Mouse (Mus musculus) spleen, adult 2 months (tissue): ENCODE measurements around the gene Phc2. TPM values are rescaled to one million over a fixed set of nuclear protein-coding genes. Genes with fewer than 3 reads are reported as not detected.
A peak's percentile ranks its signal among the peaks of the same experiment; 100 is the strongest.
"Not testable (repeated sequence)": the region's sequence is repeated elsewhere in the genome, so short reads cannot be mapped to it uniquely, and the experiment has no call there.

Experiments
- DNase-seq, 2 experiments: peaks; one replicate each; pipeline versions ENCODE4 v3.0.0 to v3.0.0-alpha.2; 2012 to 2021; ENCODE audit warnings: low spot score in 2 of 2, low read depth in 1 of 2
- H3K27ac ChIP-seq: fragments of 200-500 bp; 2 replicates; pipeline ENCODE4 v1.5.1; 2012; ENCODE audit warnings: low read length, inconsistent platforms; ENCODE audit not compliant: insufficient read depth
- H3K27me3 ChIP-seq: fragments of 200-500 bp; 2 replicates; pipeline ENCODE4 v1.6.1; 2012; ENCODE audit warnings: mild to moderate bottlenecking, moderate library complexity, low read length, inconsistent platforms; ENCODE audit not compliant: control insufficient read depth, insufficient read depth
- H3K36me3 ChIP-seq: fragments of 200-500 bp; 2 replicates; pipeline ENCODE4 v1.6.1; 2012; ENCODE audit warnings: mild to moderate bottlenecking, low read length, inconsistent platforms; ENCODE audit not compliant: control insufficient read depth, insufficient read depth
- H3K4me1 ChIP-seq: fragments of 200-500 bp; 2 replicates; pipeline ENCODE4 v1.6.1; 2011; ENCODE audit warnings: inconsistent platforms; ENCODE audit not compliant: control insufficient read depth, insufficient read depth, insufficient read length
- H3K4me3 ChIP-seq: fragments of 200-500 bp; 2 replicates; pipeline ENCODE4 v1.5.1; 2011; ENCODE audit warnings: mild to moderate bottlenecking, inconsistent platforms; ENCODE audit not compliant: insufficient read depth, insufficient read length; ENCODE audit errors: extremely low read depth
- CTCF ChIP-seq: fragments of 200-500 bp; IDR thresholded peaks from 2 replicates; pipeline ENCODE4 v1.5.1; 2011; ENCODE audit warnings: mild to moderate bottlenecking, inconsistent platforms; ENCODE audit not compliant: insufficient read depth, insufficient read length, insufficient replicate concordance; ENCODE audit errors: extremely low read depth
- POLR2A ChIP-seq: fragments of 200-500 bp; IDR thresholded peaks from 2 replicates; pipeline ENCODE4 v1.6.1; 2011; ENCODE audit warnings: low read depth, low read length, inconsistent platforms
- WGBS: fragments of 180-500 bp; shearing (Covaris S2); methylation state at CpG from one replicate; pipeline ENCODE4 v1.1.7; 2018; 5-methylcytosine and 5-hydroxymethylcytosine counted together
- polyA plus RNA-seq: library from polyadenylated mRNA; depleted of rRNA; stranded (reverse); fragments of >200 nt; gene quantifications from 2 replicates; pipeline ENCODE4 v1.2.3, GENCODE M21; 2012

Phc2 gene
- polyA plus RNA-seq, 1 experiment, result 76.7 TPM

GRCm38 (mm10) chr4:128648567-128649255, 5.8 kb upstream of the Phc2 start:
- TF ChIP-seq POLR2A, result no peak
- TF ChIP-seq CTCF, result no peak
- Histone ChIP-seq H3K36me3 (no peaks in the 10 kb centered on the region), H3K4me3 (no peak overlapping the region), H3K4me1 (peaks cover 3% of the 10 kb centered on the region; the same call in 1 of the 2 replicates), H3K27ac (no peak overlapping the region), H3K27me3 (no peaks in the 10 kb centered on the region)
- 87% methylated on average over 8 of the region's 8 CpGs for WGBS
- no peak for DNase-seq

DNA sequence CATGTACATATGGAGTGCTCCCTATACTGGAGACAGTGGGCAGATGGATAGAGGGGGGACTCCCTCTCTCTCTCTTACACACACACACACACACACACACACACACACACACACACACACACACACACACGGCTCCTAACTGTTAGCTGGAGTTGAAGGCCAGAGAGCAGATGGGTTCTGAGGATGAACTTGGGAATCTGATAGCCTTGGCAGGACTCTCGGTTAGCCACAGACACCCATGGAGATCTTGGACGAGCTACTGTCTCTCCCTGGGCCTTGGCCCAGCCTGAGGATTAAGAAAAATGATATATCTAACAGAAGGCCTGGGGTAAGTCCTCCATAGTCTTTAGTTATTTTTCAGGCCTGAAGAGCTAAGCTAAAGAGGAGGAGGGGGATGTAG, 3.0 kb upstream of the Phc2 start:
- 82% methylated on average over 3 of the region's 3 CpGs for WGBS
- Histone ChIP-seq H3K27me3 (no peaks in the 10 kb centered on the region), H3K4me3 (no peak overlapping the region), H3K4me1 (peaks cover 6% of the 10 kb centered on the region), H3K36me3 (no peaks in the 10 kb centered on the region), H3K27ac (no peak overlapping the region)
- no peak for TF ChIP-seq CTCF
- TF ChIP-seq POLR2A, result no peak
- DNase-seq, result no peak

GRCm38 (mm10) chr4:128652584-128653298, 1.8 kb upstream of the Phc2 start:
- WGBS, result 60% methylated on average over 5 of the region's 5 CpGs
- no peaks in the 10 kb centered on the region for H3K27me3 ChIP-seq
- H3K27ac ChIP-seq, result no peak overlapping the region
- no peak for DNase-seq
- H3K4me3 ChIP-seq, result no peak overlapping the region
- TF ChIP-seq POLR2A (no peak), CTCF (no peak)
- no peaks in the 10 kb centered on the region for H3K36me3 ChIP-seq
- peaks cover 6% of the 10 kb centered on the region for H3K4me1 ChIP-seq

- Histone ChIP-seq H3K4me1 (peaks cover 3% of the 10 kb centered on the region; the same call in 1 of the 2 replicates), H3K27ac (no peak overlapping the region), H3K4me3 (peak overlapping the region; percentile 69), H3K36me3 (no peaks in the 10 kb centered on the region), H3K27me3 (no peaks in the 10 kb centered on the region)
- DNase-seq, result no peak
- TF ChIP-seq CTCF, result no peak
- no peak for TF ChIP-seq POLR2A
- 5% methylated on average over 12 of the region's 12 CpGs for WGBS
These were observed 944 bp downstream of the Phc2 start for GRCm38 (mm10) chr4:128655446-128655845.

DNA sequence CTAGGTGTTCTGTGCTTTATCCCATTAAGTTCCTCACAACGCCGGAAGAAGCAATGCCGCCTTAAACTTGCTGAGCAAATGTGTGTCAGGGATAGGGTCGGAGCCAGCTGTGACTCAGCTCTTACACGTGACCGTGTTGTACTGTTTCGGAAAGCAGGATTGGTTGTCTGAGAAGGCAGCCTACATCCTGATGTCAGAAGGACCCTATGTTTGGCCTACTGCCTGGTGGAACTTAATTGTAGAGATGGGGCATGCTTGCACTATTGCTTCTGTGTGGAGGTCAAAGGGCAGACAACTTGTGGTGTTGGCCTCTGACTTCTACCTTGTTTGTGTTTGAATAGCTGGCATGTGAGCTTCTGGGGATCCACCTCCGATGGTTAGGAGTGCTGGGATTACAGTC, 5.7 kb downstream of the Phc2 start:
- no peak for DNase-seq
- Histone ChIP-seq H3K27me3 (no peaks in the 10 kb centered on the region), H3K27ac (no peak overlapping the region), H3K36me3 (no peaks in the 10 kb centered on the region), H3K4me3 (no peak overlapping the region), H3K4me1 (peaks cover 12% of the 10 kb centered on the region; the same call in 1 of the 2 replicates)
- 93% methylated on average over 8 of the region's 8 CpGs for WGBS
- no peak for TF ChIP-seq CTCF
- no peak for TF ChIP-seq POLR2A

GRCm38 (mm10) chr4:128661063-128661462, 6.6 kb downstream of the Phc2 start:
- Histone ChIP-seq H3K4me3 (no peak overlapping the region), H3K36me3 (no peaks in the 10 kb centered on the region), H3K27me3 (no peaks in the 10 kb centered on the region), H3K27ac (no peak overlapping the region), H3K4me1 (peaks cover 9% of the 10 kb centered on the region; the same call in 1 of the 2 replicates)
- TF ChIP-seq CTCF, result no peak
- no peak for TF ChIP-seq POLR2A
- 64% methylated on average over 8 of the region's 8 CpGs for WGBS
- DNase-seq, result no peak

GRCm38 (mm10) chr4:128664002-128664401, 9.5 kb downstream of the Phc2 start:
- H3K27me3 ChIP-seq, result no peaks in the 10 kb centered on the region
- no peak for DNase-seq
- H3K36me3 ChIP-seq, result no peaks in the 10 kb centered on the region
- H3K4me3 ChIP-seq, result no peak overlapping the region
- WGBS, result 52% methylated on average over 3 of the region's 3 CpGs
- no peak overlapping the region for H3K27ac ChIP-seq
- peaks cover 9% of the 10 kb centered on the region; the same call in 1 of the 2 replicates for H3K4me1 ChIP-seq
- TF ChIP-seq POLR2A, result no peak

GRCm38 (mm10) chr4:128666362-128666761, 11.9 kb downstream of the Phc2 start:
- H3K4me1 ChIP-seq, H3K27me3 ChIP-seq, H3K36me3 ChIP-seq, H3K4me3 ChIP-seq, H3K27ac ChIP-seq, DNase-seq: not testable (repeated sequence)
- 67% methylated on average over 7 of the region's 7 CpGs for WGBS

DNA sequence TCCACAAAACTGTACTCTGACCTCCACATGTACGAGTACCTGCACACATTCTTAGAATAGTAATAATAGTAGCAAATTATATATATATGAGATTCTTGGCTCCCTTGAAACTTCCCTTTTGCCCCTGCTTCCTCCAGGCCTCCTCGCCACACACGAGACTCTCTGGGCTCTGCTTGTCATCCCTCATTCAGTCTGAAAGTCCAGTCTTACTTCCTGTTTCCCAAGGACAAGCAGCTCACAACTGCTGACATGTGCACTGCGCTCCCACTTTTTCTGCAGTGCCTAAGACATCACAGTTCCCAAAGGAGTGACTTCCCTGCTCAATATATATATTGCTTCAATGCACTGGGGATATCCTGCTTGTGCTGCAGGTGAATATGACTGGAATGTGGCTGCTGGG, 12.7 kb downstream of the Phc2 start:
- H3K4me1 ChIP-seq, H3K4me3 ChIP-seq, H3K27ac ChIP-seq, H3K27me3 ChIP-seq, H3K36me3 ChIP-seq, DNase-seq: not testable (repeated sequence)
- 45% methylated on average over 4 of the region's 4 CpGs for WGBS
